Comparison of ENCODE assay signal across 8 mouse cellular contexts in the genomic region with DNA sequence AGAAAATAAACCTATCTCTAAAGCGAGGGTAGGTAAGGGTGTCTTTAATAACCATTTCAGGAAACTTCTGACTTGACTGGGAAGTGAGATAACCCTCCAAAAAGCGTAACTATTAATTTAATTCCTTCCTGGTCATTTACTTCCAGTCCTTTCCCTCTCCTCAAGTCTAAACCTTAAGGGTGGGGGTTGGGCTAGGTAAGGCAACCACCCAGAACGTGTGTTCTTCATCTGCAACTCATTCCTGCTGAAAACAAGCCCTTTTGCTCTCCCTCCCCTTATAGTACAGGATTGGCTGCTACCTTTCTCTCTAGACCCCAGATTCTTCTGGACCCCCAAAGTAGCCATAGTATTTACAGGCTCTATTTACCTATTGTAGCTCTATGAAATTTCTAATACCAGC. TPM values are rescaled to one million over a fixed set of nuclear protein-coding genes. Genes with fewer than 3 reads are reported as not detected.
DNase-seq lines count a peak whose midpoint lies in the region; ATAC-seq and TF ChIP-seq lines count a peak whose summit lies in the region.

No protein-coding gene starts in this region.

- H3K27ac ChIP-seq in heart, embryonic 10.5 days, result peak overlapping the region; percentile 87
- peak overlapping the region; percentile 40; the same call in 1 of the 2 replicates for H3K27ac ChIP-seq in intestine, embryonic 15.5 days
- peak overlapping the region; percentile 96 for H3K27ac ChIP-seq in olfactory bulb, adult 2 months (ENCODE audit: insufficient read depth, low read depth, low read length)

- DNase-seq in heart, embryonic 10.5 days (ENCODE audit: low spot score), result no peak
- no peak for DNase-seq in heart, postnatal 10 days
- DNase-seq in embryo, embryonic 10 days (ENCODE audit: low spot score), result peak; percentile 4
- no peak for DNase-seq in adrenal gland, postnatal 14 days
- no peak for DNase-seq in ovary, postnatal 10 days (ENCODE audit: low spot score)

- H3K27me3 ChIP-seq in heart, embryonic 10.5 days (ENCODE audit: insufficient read depth, poor library complexity, severe bottlenecking), result no peaks in the 10 kb centered on the region
- H3K27me3 ChIP-seq in C2C12 (ENCODE audit: control insufficient read depth, insufficient read depth, insufficient read length), result no peaks in the 10 kb centered on the region
- H3K27me3 ChIP-seq in intestine, embryonic 15.5 days (replicated peaks), result no peaks in the 10 kb centered on the region

- H3K79me3 ChIP-seq in C2C12 (ENCODE audit: low read depth), result peaks cover 7% of the 10 kb centered on the region

- intact Hi-C loops in heart, postnatal 10 days (cut with DNase I), result loop anchor here (2.0 kb wide), 2 partner anchors 29 to 79 kb away; a partner anchor contains a TSS

- peaks cover 9% of the 10 kb centered on the region for H3K36me3 ChIP-seq in heart, embryonic 10.5 days
- peaks cover 4% of the 10 kb centered on the region for H3K36me3 ChIP-seq in C2C12 (ENCODE audit: control insufficient read depth, insufficient read depth)
- no peaks in the 10 kb centered on the region for H3K36me3 ChIP-seq in intestine, embryonic 15.5 days

- 14% methylated on average over 3 of the region's 3 CpGs for WGBS in heart, embryonic 10.5 days
- 17% methylated on average over 3 of the region's 3 CpGs for WGBS in intestine, embryonic 15.5 days
- WGBS in olfactory bulb, adult 2 months, result 8% methylated on average over 3 of the region's 3 CpGs

- peak overlapping the region; percentile 59 for H3K4me3 ChIP-seq in heart, embryonic 10.5 days
- peak overlapping the region; percentile 36 for H3K4me3 ChIP-seq in C2C12 (ENCODE audit: insufficient read depth, poor library complexity, severe bottlenecking)
- peak overlapping the region; percentile 35 for H3K4me3 ChIP-seq in intestine, embryonic 15.5 days (replicated peaks)
- peak overlapping the region; percentile 40 for H3K4me3 ChIP-seq in olfactory bulb, adult 2 months (ENCODE audit: insufficient read depth, low read depth, low read length)

- H3K9me3 ChIP-seq in heart, embryonic 10.5 days, result no peaks in the 10 kb centered on the region
- H3K9me3 ChIP-seq in intestine, embryonic 15.5 days, result no peaks in the 10 kb centered on the region

- no peak overlapping the region for H3ac ChIP-seq in C2C12 (ENCODE audit: control insufficient read depth, insufficient read length, low read depth)

- no peak for TF ChIP-seq CTCF in C2C12 (IDR thresholded peaks at IDR 0.05; ENCODE audit: control insufficient read depth, insufficient read depth, insufficient read length)
- TF ChIP-seq CTCF in olfactory bulb, adult 2 months (IDR thresholded peaks at IDR 0.05; ENCODE audit: insufficient read depth, low read depth, low read length), result no peak

- H3K79me2 ChIP-seq in C2C12 (ENCODE audit: control insufficient read depth, insufficient read depth), result peaks cover 13% of the 10 kb centered on the region

- H3K4me1 ChIP-seq in heart, embryonic 10.5 days, result peaks cover 4% of the 10 kb centered on the region; the same call in 1 of the 2 replicates
- H3K4me1 ChIP-seq in intestine, embryonic 15.5 days (replicated peaks), result no peaks in the 10 kb centered on the region
- no peaks in the 10 kb centered on the region for H3K4me1 ChIP-seq in olfactory bulb, adult 2 months (ENCODE audit: control insufficient read depth, insufficient read depth, low read length)

- H3K4me2 ChIP-seq in intestine, embryonic 15.5 days (replicated peaks), result peak overlapping the region; percentile 52

- peak overlapping the region; percentile 13; the same call in 1 of the 2 replicates for H3K9ac ChIP-seq in intestine, embryonic 15.5 days

- no peak for ATAC-seq in intestine, embryonic 15.5 days

- no peak for TF ChIP-seq POLR2A in olfactory bulb, adult 2 months (IDR thresholded peaks at IDR 0.05; ENCODE audit: insufficient read depth, low read depth, low read length)

TF ChIP-seq in C2C12, 6 proteins besides CTCF, POLR2A, EP300 and RAD21:
- TF ChIP-seq CEBPB (IDR thresholded peaks at IDR 0.05; ENCODE audit: low read depth) (no peak), FOSL1 (IDR thresholded peaks at IDR 0.05; ENCODE audit: insufficient read depth, low read length, poor library complexity, severe bottlenecking) (no peak), MYOD1 (IDR thresholded peaks at IDR 0.05; ENCODE audit: control insufficient read depth, insufficient read length, low read depth) (no peak), USF1 (IDR thresholded peaks at IDR 0.05; ENCODE audit: low read depth) (no peak), MYOG (IDR thresholded peaks at IDR 0.05; ENCODE audit: control insufficient read depth, extremely low read depth, insufficient read length) (no peak), MAX (IDR thresholded peaks at IDR 0.05) (no peak)
TF ChIP-seq in C2C12: peak in this region for 0.

RNA-seq across cellular contexts. Expression of a gene that starts 0.8 kb away (rescaled TPM):
- 29.4 and 32.9 TPM in 2 replicates for polyA plus RNA-seq in heart, embryonic 10.5 days (2016; fragmentation: Nextera tagmentation; extraction: Ambion mirVana)
- total RNA-seq in heart, postnatal 10 days (2021), result 10 to 100 TPM; 34.1 to 35.5 TPM
- polyA plus RNA-seq in C2C12 (2012; fragmentation: generic; extraction: Trizol), result 19.6 TPM
- 26.2 and 28.0 TPM in 2 replicates for polyA plus RNA-seq in intestine, embryonic 15.5 days (2015; fragmentation: Nextera tagmentation; extraction: Ambion mirVana)
- polyA plus RNA-seq in olfactory bulb, adult 2 months (2012; ENCODE audit: insufficient read depth, insufficient read length, low replicate concordance, missing spikeins), result 94.1 and 633 TPM in 2 replicates
- total RNA-seq in adrenal gland, postnatal 14 days (2021), result 58.7 and 59.9 TPM in 2 replicates

RNA-seq across cellular contexts. Expression of a gene that starts 28.1 kb away (rescaled TPM):
- polyA plus RNA-seq in heart, embryonic 10.5 days (2016; fragmentation: Nextera tagmentation; extraction: Ambion mirVana), result 6.7 and 9.3 TPM in 2 replicates
- total RNA-seq in heart, postnatal 10 days (2021), result 10 to 100 TPM; 16.1 to 20.1 TPM
- 13.9 TPM for polyA plus RNA-seq in C2C12 (2012; fragmentation: generic; extraction: Trizol)
- 6.8 and 7.1 TPM in 2 replicates for polyA plus RNA-seq in intestine, embryonic 15.5 days (2015; fragmentation: Nextera tagmentation; extraction: Ambion mirVana)
- not detected in 2 replicates for polyA plus RNA-seq in olfactory bulb, adult 2 months (2012; ENCODE audit: insufficient read depth, insufficient read length, low replicate concordance, missing spikeins)
- total RNA-seq in adrenal gland, postnatal 14 days (2021), result 25.6 TPM in 2 replicates

Comparison
In these comparisons a context has a peak if more than half of its experiments do, and no peak if none do; other contexts are left out.
1. H3K27ac ChIP-seq: peak in every context shown above with its lines; median percentile 96 in olfactory bulb, adult 2 months; 87 in heart, embryonic 10.5 days; 40 in intestine, embryonic 15.5 days.